Mouse (Mus musculus) lung, adult 2 months (tissue): ENCODE data around the gene Herc2.

ENCODE experiments used
- CTCF ChIP-seq: fragments of 200-500 bp; IDR thresholded peaks from 2 replicates; pipeline ENCODE4 v1.5.1; 2011; ENCODE audit warnings: mild to moderate bottlenecking, low read length, control low read depth; ENCODE audit not compliant: insufficient read depth
- POLR2A ChIP-seq: fragments of 200-500 bp; IDR thresholded peaks from 2 replicates; pipeline ENCODE4 v1.6.1; 2011; ENCODE audit warnings: low read depth, mild to moderate bottlenecking, control low read depth, low read length, borderline replicate concordance; ENCODE audit errors: extremely low read depth

GRCm38 (mm10) chr7:56043577-56044266, 6.3 kb upstream of the Herc2 start:
- TF ChIP-seq CTCF (no peak), POLR2A (no peak)
